Mouse (Mus musculus): ENCODE measurements around the gene Olfr1082. TPM values are rescaled to one million over a fixed set of nuclear protein-coding genes. Genes with fewer than 3 reads are reported as not detected.
"Not testable (repeated sequence)": the region's sequence is repeated elsewhere in the genome, so short reads cannot be mapped to it uniquely, and the experiment has no call there.

The Olfr1082 gene
- total RNA-seq (2015; ENCODE audit: low replicate concordance) (not detected in 2 replicates), total RNA-seq (2017; ENCODE audit: low replicate concordance) (not detected in 2 replicates)

DNA sequence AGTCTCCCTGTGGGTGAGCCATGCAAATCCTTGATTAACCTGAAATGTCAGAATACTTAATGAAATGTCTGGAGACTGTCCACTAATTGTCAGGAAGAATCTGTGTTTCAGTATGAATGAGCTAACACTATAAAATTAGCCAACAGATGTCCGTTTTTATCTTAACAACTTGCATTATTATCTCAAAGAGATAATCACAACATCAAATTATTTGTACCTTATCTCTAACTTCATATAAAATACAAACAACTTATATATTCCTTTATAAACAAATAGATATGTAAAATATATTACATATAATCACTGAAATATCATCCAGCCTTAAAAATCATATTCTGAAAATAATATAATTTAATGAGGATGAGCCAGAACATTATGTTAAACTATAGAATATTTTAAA lies at the start of gene Olfr1082:
Olfr1082 (minus strand) TSS at position 101 of the 400 bp plus-strand sequence.
- ATAC-seq (replicated peaks; ENCODE audit: low FRiP score, poor library complexity, severe bottlenecking): not testable (repeated sequence)

DNA sequence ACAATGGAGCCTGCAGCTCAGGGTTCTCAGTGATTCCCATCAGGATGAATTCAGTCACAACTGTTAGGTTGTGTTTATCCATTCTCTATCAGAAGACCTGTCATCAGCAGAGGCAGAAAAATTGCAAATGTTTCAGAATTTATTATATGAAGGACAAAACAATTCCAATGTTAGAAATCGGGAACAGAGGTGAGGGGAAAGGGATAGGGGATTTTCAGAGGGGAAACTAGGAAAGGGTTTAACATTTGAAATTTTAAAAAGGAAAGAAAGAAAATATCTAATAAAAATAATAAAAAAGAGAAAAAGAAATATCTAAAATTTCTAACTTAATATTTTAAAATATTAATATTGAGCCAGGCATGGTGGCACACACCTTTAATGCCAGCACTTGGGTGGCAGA lies 40.9 kb upstream of the Olfr1082 start, which contains the start of gene Olfr1084:
Olfr1084 (minus strand) TSS at position 101 of the 400 bp plus-strand sequence.
- ATAC-seq (replicated peaks; ENCODE audit: low FRiP score, poor library complexity, severe bottlenecking): not testable (repeated sequence)

DNA sequence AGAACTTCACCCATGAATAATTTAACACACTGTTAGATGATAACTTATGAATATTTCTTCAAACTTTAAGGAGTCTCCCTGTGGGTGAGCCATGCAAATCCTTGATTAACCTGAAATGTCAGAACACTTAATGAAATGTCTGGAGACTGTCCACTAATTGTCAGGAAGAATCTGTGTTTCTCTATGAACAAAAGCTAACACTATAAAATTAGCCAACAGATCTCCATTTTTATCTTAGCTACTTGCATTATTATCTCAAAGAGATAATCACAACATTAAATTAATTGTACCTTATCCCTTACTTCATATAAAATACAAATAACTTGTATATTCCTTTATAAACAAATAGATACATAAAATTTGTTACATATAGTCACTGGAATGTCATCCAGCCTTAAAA lies 40.6 kb downstream of the Olfr1082 start, which contains the start of gene Olfr1080:
Olfr1080 (minus strand) TSS at position 101 of the 400 bp plus-strand sequence.
- ATAC-seq (replicated peaks; ENCODE audit: low FRiP score, poor library complexity, severe bottlenecking): not testable (repeated sequence)

Other genes starting within 250 kb of the Olfr1082 start
- gene Olfr1055, start 248.7 kb downstream of the Olfr1082 start, total RNA-seq (2015; ENCODE audit: low replicate concordance): not detected in 2 replicates
- gene Olfr1055, start 248.7 kb downstream of the Olfr1082 start, total RNA-seq (2017; ENCODE audit: low replicate concordance): not detected in 2 replicates
- not detected in 2 replicates for gene Olfr1056, start 236.5 kb downstream of the Olfr1082 start, total RNA-seq (2015; ENCODE audit: low replicate concordance)
- gene Olfr1056, start 236.5 kb downstream of the Olfr1082 start, total RNA-seq (2017; ENCODE audit: low replicate concordance): not detected in 2 replicates
- not detected in 2 replicates for gene Olfr1057, start 220.6 kb downstream of the Olfr1082 start, total RNA-seq (2015; ENCODE audit: low replicate concordance)
- gene Olfr1057, start 220.6 kb downstream of the Olfr1082 start, total RNA-seq (2017; ENCODE audit: low replicate concordance): not detected in 2 replicates
- gene Olfr1058, start 210.4 kb downstream of the Olfr1082 start, total RNA-seq (2015; ENCODE audit: low replicate concordance): not detected in 2 replicates
- gene Olfr1058, start 210.4 kb downstream of the Olfr1082 start, total RNA-seq (2017; ENCODE audit: low replicate concordance): not detected in 2 replicates
- not detected in 2 replicates for gene Olfr1061, start 184.9 kb downstream of the Olfr1082 start, total RNA-seq (2015; ENCODE audit: low replicate concordance)
- gene Olfr1061, start 184.9 kb downstream of the Olfr1082 start, total RNA-seq (2017; ENCODE audit: low replicate concordance): not detected in 2 replicates
- 0.42 TPM in 1 of 2 replicates, not detected in the other for gene Olfr1062, start 172.2 kb downstream of the Olfr1082 start, total RNA-seq (2015; ENCODE audit: low replicate concordance)
- gene Olfr1062, start 172.2 kb downstream of the Olfr1082 start, total RNA-seq (2017; ENCODE audit: low replicate concordance): not detected in 2 replicates
- gene Olfr1065, start 148.4 kb downstream of the Olfr1082 start, total RNA-seq (2015; ENCODE audit: low replicate concordance): not detected in 2 replicates
- not detected in 2 replicates for gene Olfr1065, start 148.4 kb downstream of the Olfr1082 start, total RNA-seq (2017; ENCODE audit: low replicate concordance)
- gene Olfr1066, start 142.7 kb downstream of the Olfr1082 start, total RNA-seq (2015; ENCODE audit: low replicate concordance): not detected in 2 replicates
- gene Olfr1066, start 142.7 kb downstream of the Olfr1082 start, total RNA-seq (2017; ENCODE audit: low replicate concordance): not detected in 2 replicates
- not detected in 2 replicates for gene Olfr228, start 111.6 kb downstream of the Olfr1082 start, total RNA-seq (2015; ENCODE audit: low replicate concordance)
- not detected in 2 replicates for gene Olfr228, start 111.6 kb downstream of the Olfr1082 start, total RNA-seq (2017; ENCODE audit: low replicate concordance)
- gene Olfr1076, start 90.5 kb downstream of the Olfr1082 start, total RNA-seq (2015; ENCODE audit: low replicate concordance): not detected in 2 replicates
- not detected in 2 replicates for gene Olfr1076, start 90.5 kb downstream of the Olfr1082 start, total RNA-seq (2017; ENCODE audit: low replicate concordance)
- not detected in 2 replicates for gene Olfr1079, start 56.5 kb downstream of the Olfr1082 start, total RNA-seq (2015; ENCODE audit: low replicate concordance)
- gene Olfr1079, start 56.5 kb downstream of the Olfr1082 start, total RNA-seq (2017; ENCODE audit: low replicate concordance): not detected in 2 replicates
- not detected in 2 replicates for gene Olfr1080, start 40.7 kb downstream of the Olfr1082 start, total RNA-seq (2015; ENCODE audit: low replicate concordance)
- gene Olfr1080, start 40.7 kb downstream of the Olfr1082 start, total RNA-seq (2017; ENCODE audit: low replicate concordance): not detected in 2 replicates
- gene Olfr1084, start 40.8 kb upstream of the Olfr1082 start, total RNA-seq (2015; ENCODE audit: low replicate concordance): not detected in 2 replicates
- gene Olfr1084, start 40.8 kb upstream of the Olfr1082 start, total RNA-seq (2017; ENCODE audit: low replicate concordance): not detected in 2 replicates
- gene Olfr1085, start 63.1 kb upstream of the Olfr1082 start, total RNA-seq (2015; ENCODE audit: low replicate concordance): not detected in 2 replicates
- not detected in 2 replicates for gene Olfr1085, start 63.1 kb upstream of the Olfr1082 start, total RNA-seq (2017; ENCODE audit: low replicate concordance)
- gene Olfr1086, start 81.1 kb upstream of the Olfr1082 start, total RNA-seq (2015; ENCODE audit: low replicate concordance): not detected in 2 replicates
- gene Olfr1086, start 81.1 kb upstream of the Olfr1082 start, total RNA-seq (2017; ENCODE audit: low replicate concordance): not detected in 2 replicates
- not detected in 2 replicates for gene Olfr1087, start 99.4 kb upstream of the Olfr1082 start, total RNA-seq (2015; ENCODE audit: low replicate concordance)
- not detected in 2 replicates for gene Olfr1087, start 99.4 kb upstream of the Olfr1082 start, total RNA-seq (2017; ENCODE audit: low replicate concordance)
- not detected in 2 replicates for gene Olfr1089, start 134.7 kb upstream of the Olfr1082 start, total RNA-seq (2015; ENCODE audit: low replicate concordance)
- not detected in 2 replicates for gene Olfr1089, start 134.7 kb upstream of the Olfr1082 start, total RNA-seq (2017; ENCODE audit: low replicate concordance)
- not detected in 2 replicates for gene Olfr1090, start 160.0 kb upstream of the Olfr1082 start, total RNA-seq (2015; ENCODE audit: low replicate concordance)
- not detected in 2 replicates for gene Olfr1090, start 160.0 kb upstream of the Olfr1082 start, total RNA-seq (2017; ENCODE audit: low replicate concordance)
- gene Olfr1093, start 183.5 kb upstream of the Olfr1082 start, total RNA-seq (2015; ENCODE audit: low replicate concordance): not detected in 2 replicates
- not detected in 2 replicates for gene Olfr1093, start 183.5 kb upstream of the Olfr1082 start, total RNA-seq (2017; ENCODE audit: low replicate concordance)
- not detected in 2 replicates for gene Olfr141, start 211.1 kb upstream of the Olfr1082 start, total RNA-seq (2015; ENCODE audit: low replicate concordance)
- gene Olfr141, start 211.1 kb upstream of the Olfr1082 start, total RNA-seq (2017; ENCODE audit: low replicate concordance): not detected in 2 replicates
- not detected in 2 replicates for gene Olfr1094, start 225.7 kb upstream of the Olfr1082 start, total RNA-seq (2015; ENCODE audit: low replicate concordance)
- gene Olfr1094, start 225.7 kb upstream of the Olfr1082 start, total RNA-seq (2017; ENCODE audit: low replicate concordance): not detected in 2 replicates

Data from erythroblast, adult 5-6 weeks (primary cell).